Mouse (Mus musculus) stomach, embryonic 14.5 days (tissue): ENCODE measurements around the gene Clstn2. TPM values are rescaled to one million over a fixed set of nuclear protein-coding genes. Genes with fewer than 3 reads are reported as not detected.

Experiments
- ATAC-seq: fragments of 200-750 bp; cut with Nextera tagmentation; 2 replicates; pipeline ENCODE4 v1.8.0; 2017; ENCODE audit warnings: low read depth, moderate TSS enrichment; ENCODE audit not compliant: insufficient number of reproducible peaks, insufficient read depth, low FRiP score
- H3K27ac ChIP-seq: fragments of 300-500 bp; sonication (generic); 2 replicates; pipeline ENCODE4 v1.5.1; 2014; ENCODE audit warnings: mild to moderate bottlenecking, low read length, moderate library complexity, mixed read lengths
- H3K27me3 ChIP-seq: fragments of 300-500 bp; sonication (generic); 2 replicates; pipeline ENCODE4 v1.6.1; 2014; ENCODE audit warnings: low read length, control low read depth, mixed read lengths; ENCODE audit not compliant: control insufficient read depth, insufficient read depth
- H3K36me3 ChIP-seq: fragments of 300-500 bp; sonication (generic); 2 replicates; pipeline ENCODE4 v1.6.1; 2014; ENCODE audit warnings: mild to moderate bottlenecking, control low read depth, low read length, moderate library complexity, mixed read lengths; ENCODE audit not compliant: control insufficient read depth, insufficient read depth
- H3K4me1 ChIP-seq: fragments of 300-500 bp; sonication (generic); 2 replicates; pipeline ENCODE4 v1.6.1; 2014; ENCODE audit warnings: low read length, control low read depth, mixed read lengths; ENCODE audit not compliant: control insufficient read depth, insufficient read depth
- H3K4me2 ChIP-seq: fragments of 300-500 bp; sonication (generic); replicated peaks from 2 replicates; pipeline ENCODE4 v1.6.1; 2014; ENCODE audit warnings: low read depth, low read length, control low read depth
- H3K4me3 ChIP-seq: fragments of 300-500 bp; sonication (generic); 2 replicates; pipeline ENCODE4 v1.5.1; 2014; ENCODE audit warnings: low read depth, low read length, control low read depth
- H3K9ac ChIP-seq: fragments of 300-500 bp; sonication (generic); replicated peaks from 2 replicates; pipeline ENCODE4 v1.6.1; 2014; ENCODE audit warnings: low read depth, mild to moderate bottlenecking, control low read depth, low read length, moderate library complexity, mixed read lengths
- H3K9me3 ChIP-seq: fragments of 300-500 bp; sonication (generic); 2 replicates; pipeline ENCODE4 v1.6.1; 2016; ENCODE audit warnings: low read depth, low read length, control low read depth; ENCODE audit not compliant: control insufficient read depth
- WGBS: fragments of 180-500 bp; shearing (Covaris S2); extraction: QIAGEN DNeasy Blood & Tissue Kit; methylation state at CpG from one replicate; pipeline ENCODE4 v1.1.7; 2014; 5-methylcytosine and 5-hydroxymethylcytosine counted together
- polyA plus RNA-seq: library from polyadenylated mRNA; unstranded; fragments of >200 nt; fragmentation: Nextera tagmentation; extraction: Ambion mirVana; gene quantifications from 2 replicates; pipeline ENCODE4 v1.2.1, GENCODE M21; 2014

Gene Clstn2
- polyA plus RNA-seq, 1 experiment from 2014 or later: 2.0 TPM

DNA sequence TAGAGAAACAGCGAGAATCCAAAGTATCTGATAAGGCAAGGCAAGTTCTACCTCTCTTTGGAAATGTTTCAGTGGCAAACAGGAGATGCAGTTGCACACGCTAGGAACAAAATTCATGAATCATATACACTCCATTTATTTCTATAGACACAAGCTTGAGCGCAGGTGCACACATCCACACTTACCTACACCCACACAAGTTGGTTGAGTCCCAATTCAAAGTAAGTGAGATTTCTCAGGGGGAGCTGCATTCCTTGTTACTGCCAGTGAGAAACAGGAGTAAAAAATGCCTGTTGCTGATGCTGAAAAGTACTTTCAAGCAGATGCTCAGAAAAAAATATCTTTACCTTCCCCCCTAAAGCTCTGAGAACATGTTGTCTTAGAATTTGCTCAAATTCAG lies 149.6 kb downstream of the Clstn2 start:
- no peak overlapping the region for H3K27ac ChIP-seq
- no peak overlapping the region for H3K9ac ChIP-seq
- no peak overlapping the region for H3K4me2 ChIP-seq
- H3K9me3 ChIP-seq: no peaks in the 10 kb centered on the region
- no peaks in the 10 kb centered on the region for H3K27me3 ChIP-seq
- 90% methylated on average over 3 of the region's 3 CpGs for WGBS
- no peaks in the 10 kb centered on the region for H3K36me3 ChIP-seq
- no peaks in the 10 kb centered on the region for H3K4me1 ChIP-seq
- H3K4me3 ChIP-seq: no peak overlapping the region
- no peak for ATAC-seq

DNA sequence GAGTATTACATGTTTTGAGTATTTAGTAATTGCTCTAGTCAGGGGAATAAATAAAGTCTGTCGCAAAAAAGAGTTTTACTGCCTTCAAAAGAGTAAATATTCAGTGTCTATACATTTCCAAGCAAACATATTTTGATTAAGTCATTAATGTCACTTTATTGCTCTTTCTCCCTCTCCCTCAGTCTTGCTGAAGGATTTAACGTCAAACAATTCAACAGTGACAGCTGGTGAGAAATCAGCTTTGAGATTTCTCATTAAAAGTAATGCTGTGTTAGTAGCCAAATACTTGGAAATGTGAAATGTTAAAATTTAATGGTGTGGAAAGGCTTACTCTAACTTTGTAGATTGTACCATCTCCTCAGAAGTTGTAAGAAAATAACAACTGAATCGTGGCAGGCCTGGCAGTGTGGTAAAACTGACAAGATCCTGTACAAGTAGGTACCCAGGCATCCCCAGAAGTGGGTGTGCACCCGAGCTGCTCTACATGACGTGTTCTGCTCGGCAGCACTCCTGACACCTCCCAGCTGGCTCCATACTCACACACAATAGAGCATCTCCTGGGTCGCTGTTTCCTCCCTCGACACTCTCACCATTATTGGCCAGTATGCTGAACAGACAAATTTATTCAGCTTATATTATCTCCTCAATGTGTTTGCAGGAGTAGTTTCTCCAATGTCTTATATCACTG lies 165.8 kb downstream of the Clstn2 start:
- no peak for ATAC-seq
- Histone ChIP-seq H3K27ac (no peak overlapping the region), H3K9me3 (no peaks in the 10 kb centered on the region), H3K4me2 (no peak overlapping the region), H3K27me3 (no peaks in the 10 kb centered on the region), H3K36me3 (no peaks in the 10 kb centered on the region), H3K4me1 (no peaks in the 10 kb centered on the region), H3K4me3 (no peak overlapping the region), H3K9ac (no peak overlapping the region)
- 62% methylated on average over 8 of the region's 8 CpGs for WGBS

DNA sequence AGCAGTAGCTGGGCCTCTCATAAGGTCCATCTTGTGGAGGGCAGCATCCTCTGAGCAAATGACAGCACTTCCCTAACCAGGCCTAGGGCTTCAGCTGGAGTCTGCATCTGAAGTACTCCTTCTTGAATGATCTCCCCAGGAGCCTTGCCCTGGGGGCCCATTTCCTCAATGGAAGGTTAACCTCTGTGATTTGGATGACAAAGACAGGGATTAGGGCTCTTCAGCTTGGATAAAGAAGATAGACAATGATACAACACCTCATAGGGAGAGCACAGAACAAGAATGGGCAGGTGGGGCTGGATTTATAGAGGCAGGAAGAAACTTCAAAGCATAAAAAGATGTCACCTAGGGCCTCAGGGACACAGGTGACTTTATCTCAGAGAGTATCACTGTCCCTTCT lies 180.1 kb downstream of the Clstn2 start:
- Histone ChIP-seq H3K4me3 (no peak overlapping the region), H3K4me1 (no peaks in the 10 kb centered on the region), H3K27me3 (no peaks in the 10 kb centered on the region), H3K36me3 (no peaks in the 10 kb centered on the region), H3K27ac (no peak overlapping the region), H3K4me2 (no peak overlapping the region), H3K9ac (no peak overlapping the region), H3K9me3 (no peaks in the 10 kb centered on the region)
- ATAC-seq: no peak

DNA sequence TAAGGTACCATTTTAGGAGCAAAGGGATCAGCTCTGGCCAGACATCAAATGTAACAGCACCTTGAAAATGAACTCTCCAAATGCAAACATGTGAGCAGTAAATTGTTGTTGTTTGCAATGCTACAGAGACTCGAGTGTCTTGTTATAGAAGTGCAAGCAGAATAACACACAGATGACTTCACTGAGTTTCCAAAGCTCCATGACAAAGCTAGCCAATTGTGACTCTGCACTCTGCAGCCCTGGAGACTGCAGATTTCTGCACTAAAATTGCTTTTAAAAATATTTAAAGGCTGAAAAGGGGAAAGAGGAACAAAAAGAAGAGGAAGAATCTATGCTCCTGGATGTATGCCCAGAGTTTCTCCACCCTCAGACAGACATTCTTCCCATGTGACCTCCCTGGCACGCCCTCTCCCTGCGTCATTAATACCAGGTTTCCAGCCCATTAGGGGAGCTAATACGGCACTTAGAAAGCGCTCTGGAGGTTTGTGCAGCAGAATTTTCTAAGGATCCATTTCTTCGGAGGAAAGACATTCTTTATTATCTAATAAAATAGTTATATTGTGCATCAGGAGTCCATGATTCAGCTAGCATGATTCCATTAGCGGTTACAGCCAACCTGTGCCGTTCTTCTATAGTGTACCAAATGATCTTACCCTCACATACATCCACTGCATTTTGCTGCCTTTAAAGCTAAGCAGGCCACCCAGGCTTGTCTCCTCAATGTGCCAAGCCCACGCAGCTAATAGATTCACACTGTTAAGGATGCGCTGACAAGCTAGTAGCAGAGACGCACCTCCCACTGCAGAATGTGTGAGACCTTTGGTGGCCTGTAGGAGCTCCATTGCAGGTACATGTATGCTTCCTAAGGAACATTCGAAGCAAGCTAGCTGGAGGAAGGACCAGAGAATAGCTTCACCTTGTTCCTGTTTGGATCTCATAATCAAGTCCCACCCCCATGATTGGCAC lies 184.8 kb downstream of the Clstn2 start:
- Histone ChIP-seq H3K4me1 (no peaks in the 10 kb centered on the region), H3K9me3 (no peaks in the 10 kb centered on the region), H3K36me3 (no peaks in the 10 kb centered on the region), H3K9ac (no peak overlapping the region), H3K27me3 (no peaks in the 10 kb centered on the region), H3K4me2 (no peak overlapping the region), H3K27ac (no peak overlapping the region), H3K4me3 (no peak overlapping the region)
- no peak for ATAC-seq
- 68% methylated on average over 12 of the region's 12 CpGs for WGBS

DNA sequence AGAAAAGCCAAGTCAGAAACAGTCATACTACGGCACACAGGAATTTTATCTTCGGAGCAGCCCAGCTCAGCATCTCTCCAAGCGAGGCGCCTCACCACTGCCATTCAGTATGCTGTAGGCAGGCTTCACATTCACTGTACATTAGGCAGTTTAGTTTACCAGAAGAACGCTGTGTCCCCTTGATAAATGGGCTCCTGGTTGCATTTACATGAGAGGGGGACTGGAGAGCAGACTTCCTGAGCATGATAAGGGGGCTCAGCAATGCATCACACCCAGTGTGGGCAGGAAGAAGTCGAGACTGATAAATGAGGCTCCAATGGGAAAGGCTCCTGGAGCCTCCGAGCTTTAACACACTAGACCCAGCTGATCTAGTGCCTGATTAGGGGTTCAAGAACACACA lies 190.9 kb downstream of the Clstn2 start:
- Histone ChIP-seq H3K27me3 (no peaks in the 10 kb centered on the region), H3K9me3 (no peaks in the 10 kb centered on the region), H3K4me1 (no peaks in the 10 kb centered on the region), H3K9ac (no peak overlapping the region), H3K4me3 (no peak overlapping the region), H3K4me2 (no peak overlapping the region), H3K36me3 (no peaks in the 10 kb centered on the region), H3K27ac (no peak overlapping the region)
- 33% methylated on average over 7 of the region's 7 CpGs for WGBS
- ATAC-seq: no peak

DNA sequence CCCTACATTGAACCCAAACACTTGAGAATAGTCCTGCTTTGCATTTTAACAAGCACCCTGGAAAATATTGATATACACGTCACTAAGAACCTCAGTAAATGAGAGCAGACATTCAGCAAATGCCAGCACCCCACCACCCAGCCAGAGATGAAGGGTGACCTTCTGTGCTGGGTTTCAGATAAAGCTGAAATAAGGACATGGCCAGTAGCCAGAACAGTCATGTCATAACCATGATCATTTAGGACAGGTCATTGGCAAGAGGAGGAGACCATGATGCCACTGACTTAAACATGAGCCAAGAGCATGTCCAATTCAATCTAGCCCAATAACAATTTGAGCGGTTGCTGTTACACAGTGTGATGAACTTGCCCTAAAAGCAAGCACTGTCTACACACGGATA lies 201.8 kb downstream of the Clstn2 start:
- Histone ChIP-seq H3K9me3 (no peaks in the 10 kb centered on the region), H3K4me1 (no peaks in the 10 kb centered on the region), H3K4me2 (no peak overlapping the region), H3K27me3 (no peaks in the 10 kb centered on the region), H3K36me3 (no peaks in the 10 kb centered on the region), H3K4me3 (no peak overlapping the region), H3K9ac (no peak overlapping the region), H3K27ac (no peak overlapping the region)
- no peak for ATAC-seq
- 88% methylated on average over 3 of the region's 3 CpGs for WGBS

DNA sequence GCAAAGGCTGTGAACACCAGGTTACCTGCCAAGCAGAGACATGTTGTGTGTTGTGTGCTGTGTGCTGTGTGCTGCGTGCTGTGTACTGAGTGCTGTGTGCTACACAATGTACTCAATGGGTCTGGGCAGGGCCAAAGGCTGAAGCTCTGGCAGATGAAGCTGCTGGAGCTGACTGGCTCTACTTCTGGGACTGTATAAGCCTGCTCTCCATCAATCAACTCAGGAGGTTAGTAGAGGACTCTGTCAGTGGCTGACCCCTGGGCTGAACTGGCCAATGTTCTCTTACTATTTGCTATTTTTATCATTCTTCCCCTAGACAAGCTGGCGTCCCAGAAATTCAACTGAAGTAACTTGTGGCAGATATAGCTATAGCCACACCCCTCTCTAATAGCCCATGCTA lies 203.1 kb downstream of the Clstn2 start:
- ATAC-seq: no peak
- H3K4me1 ChIP-seq: no peaks in the 10 kb centered on the region
- no peak overlapping the region for H3K27ac ChIP-seq
- no peaks in the 10 kb centered on the region for H3K36me3 ChIP-seq
- no peak overlapping the region for H3K4me2 ChIP-seq
- no peak overlapping the region for H3K4me3 ChIP-seq
- 48% methylated on average over 2 of the region's 2 CpGs for WGBS
- H3K9ac ChIP-seq: no peak overlapping the region
- H3K27me3 ChIP-seq: no peaks in the 10 kb centered on the region
- H3K9me3 ChIP-seq: no peaks in the 10 kb centered on the region

DNA sequence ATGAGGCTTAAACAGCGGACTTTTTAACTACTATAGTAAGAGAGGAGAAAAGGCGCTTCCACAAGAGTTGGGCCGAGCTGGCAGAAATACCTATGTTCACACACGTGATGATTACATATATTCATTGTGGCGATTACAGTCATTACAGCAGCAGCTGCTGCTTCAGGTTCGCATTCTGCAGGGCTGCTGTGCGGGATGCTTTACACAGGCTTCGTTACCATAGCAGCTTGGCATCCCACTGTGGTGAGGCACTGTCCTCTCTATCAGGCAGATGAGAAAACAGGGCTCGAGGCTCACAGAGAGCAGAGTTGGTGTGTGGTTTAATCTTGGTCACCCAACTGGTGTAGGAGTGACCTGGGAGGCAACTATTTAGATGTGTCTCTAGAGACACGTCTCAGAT lies 205.3 kb downstream of the Clstn2 start:
- Histone ChIP-seq H3K4me1 (no peaks in the 10 kb centered on the region), H3K4me3 (no peak overlapping the region), H3K4me2 (no peak overlapping the region), H3K27ac (no peak overlapping the region), H3K9me3 (no peaks in the 10 kb centered on the region), H3K36me3 (no peaks in the 10 kb centered on the region), H3K9ac (no peak overlapping the region), H3K27me3 (no peaks in the 10 kb centered on the region)
- WGBS: 77% methylated on average over 10 of the region's 10 CpGs
- ATAC-seq: no peak
